Mouse (Mus musculus) gonadal fat pad, adult 2 months (tissue): ENCODE measurements around the gene Zfp367. TPM values are rescaled to one million over a fixed set of nuclear protein-coding genes. Genes with fewer than 3 reads are reported as not detected.

Experiments used
- DNase-seq: peaks from one replicate; pipeline ENCODE4 v3.0.0-alpha.2; 2012; ENCODE audit warnings: low read depth
- polyA plus RNA-seq: library from polyadenylated mRNA; depleted of rRNA; stranded (reverse); fragments of >200 nt; gene quantifications from 2 replicates; pipeline ENCODE4 v1.2.3, GENCODE M21; 2012

Zfp367 gene
- polyA plus RNA-seq, 1 experiment = 10.5 TPM

DNA sequence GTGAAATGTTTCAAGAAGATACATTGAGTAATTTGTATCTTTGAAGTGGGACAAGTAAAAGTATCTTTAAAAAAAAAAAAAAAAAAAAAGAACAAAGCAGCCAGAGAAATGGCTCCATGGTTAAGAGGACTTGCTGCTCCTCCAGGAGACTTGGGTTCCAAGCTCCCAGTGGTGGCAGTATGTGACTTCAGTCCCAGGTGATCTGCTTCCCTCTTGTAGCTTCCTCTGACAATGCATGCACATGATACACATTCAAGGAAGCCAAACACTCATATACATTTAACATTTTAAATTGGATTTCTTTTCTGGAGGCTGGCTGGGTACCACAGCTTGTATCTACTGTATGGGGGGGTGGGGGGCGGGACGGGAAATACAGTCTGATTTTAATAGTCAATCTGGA, 1.6 kb upstream of the Zfp367 start:
- no peak for DNase-seq

DNA sequence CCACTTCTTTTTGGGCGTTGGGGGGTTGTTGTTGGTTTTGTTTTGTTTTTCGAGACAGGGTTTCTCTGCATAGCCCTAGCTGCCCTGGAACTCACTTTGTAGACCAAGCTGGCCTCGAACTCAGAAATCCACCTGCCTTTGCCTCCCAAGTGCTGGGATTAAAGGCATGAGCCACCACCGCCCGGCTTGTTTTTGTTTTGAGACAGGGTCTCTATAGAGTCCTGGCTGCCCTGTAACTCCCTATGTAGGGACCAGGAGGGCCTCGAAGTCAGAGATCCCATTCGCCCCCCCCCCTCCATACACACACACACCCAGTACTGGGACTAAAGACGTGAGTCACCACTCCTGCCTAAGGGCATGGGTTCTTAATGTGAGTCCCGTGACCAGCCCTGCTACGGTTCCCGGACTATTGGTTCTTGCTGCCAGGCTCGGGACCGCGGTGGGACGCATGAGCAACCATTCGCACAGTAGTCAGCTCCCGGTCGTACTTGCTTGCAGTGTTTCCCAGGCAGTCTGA, 807 bp upstream of the Zfp367 start:
- DNase-seq = no peak

DNA sequence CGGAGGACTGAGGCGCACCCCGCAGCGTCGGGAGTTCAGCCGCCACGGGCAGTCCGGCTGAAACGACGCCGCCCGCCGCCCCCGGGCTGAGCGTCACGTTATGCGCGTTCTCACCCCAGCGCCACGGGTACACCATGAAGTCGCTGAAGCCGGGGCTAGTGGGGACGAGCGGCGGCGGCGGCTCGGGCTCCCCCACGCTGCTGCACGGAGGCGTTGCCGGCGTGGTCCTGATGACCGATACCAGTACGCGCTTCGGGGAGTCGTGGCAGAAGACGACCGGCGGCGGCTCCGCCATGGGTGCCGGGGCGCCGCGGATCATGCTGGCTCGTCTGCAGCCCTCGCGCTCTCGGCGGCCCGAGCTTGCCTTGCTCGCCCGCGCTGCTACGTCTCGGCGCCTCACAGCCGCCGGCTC, 325 bp downstream of the Zfp367 start:
- DNase-seq = no peak

DNA sequence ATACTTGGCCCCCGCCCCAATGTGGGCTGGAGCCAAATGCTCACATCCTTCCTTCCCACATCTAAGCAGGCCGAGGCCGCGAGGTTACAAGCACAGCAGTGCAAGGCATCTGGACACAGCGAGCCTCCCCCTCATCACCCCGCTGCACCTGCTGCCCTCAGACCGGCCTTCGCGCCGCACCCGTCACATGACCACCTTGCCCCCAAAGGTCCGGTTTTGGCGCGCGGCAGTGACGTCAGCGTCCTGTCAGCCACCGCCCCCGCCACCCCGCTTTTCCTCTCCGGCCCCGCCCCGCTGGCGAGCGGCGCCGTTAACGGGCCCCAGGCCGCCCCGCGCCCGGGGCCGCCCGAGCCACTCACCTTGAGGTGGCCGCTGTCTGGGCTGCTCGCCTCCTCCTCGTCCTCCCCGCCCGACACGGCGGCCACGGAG, 747 bp downstream of the Zfp367 start:
- DNase-seq = no peak

DNA sequence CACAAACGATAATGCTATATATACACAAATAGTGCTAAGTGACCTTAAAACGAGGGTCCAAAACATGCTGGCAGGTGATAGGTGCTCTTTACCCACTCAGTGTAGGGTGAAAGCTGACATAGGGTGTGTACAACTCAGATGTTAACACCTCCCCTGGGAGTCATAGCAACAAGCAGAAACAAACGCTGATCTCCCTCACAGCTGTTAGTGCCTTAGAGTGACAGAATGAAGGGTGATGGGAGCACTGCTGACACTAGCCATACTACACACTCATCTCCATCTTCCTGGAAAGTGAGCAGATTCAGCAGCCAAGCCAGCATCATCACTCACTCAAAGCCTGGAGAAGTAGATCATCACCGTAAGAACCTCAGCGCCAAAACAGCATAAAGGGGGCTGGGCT, 2.9 kb downstream of the Zfp367 start:
- no peak for DNase-seq

DNA sequence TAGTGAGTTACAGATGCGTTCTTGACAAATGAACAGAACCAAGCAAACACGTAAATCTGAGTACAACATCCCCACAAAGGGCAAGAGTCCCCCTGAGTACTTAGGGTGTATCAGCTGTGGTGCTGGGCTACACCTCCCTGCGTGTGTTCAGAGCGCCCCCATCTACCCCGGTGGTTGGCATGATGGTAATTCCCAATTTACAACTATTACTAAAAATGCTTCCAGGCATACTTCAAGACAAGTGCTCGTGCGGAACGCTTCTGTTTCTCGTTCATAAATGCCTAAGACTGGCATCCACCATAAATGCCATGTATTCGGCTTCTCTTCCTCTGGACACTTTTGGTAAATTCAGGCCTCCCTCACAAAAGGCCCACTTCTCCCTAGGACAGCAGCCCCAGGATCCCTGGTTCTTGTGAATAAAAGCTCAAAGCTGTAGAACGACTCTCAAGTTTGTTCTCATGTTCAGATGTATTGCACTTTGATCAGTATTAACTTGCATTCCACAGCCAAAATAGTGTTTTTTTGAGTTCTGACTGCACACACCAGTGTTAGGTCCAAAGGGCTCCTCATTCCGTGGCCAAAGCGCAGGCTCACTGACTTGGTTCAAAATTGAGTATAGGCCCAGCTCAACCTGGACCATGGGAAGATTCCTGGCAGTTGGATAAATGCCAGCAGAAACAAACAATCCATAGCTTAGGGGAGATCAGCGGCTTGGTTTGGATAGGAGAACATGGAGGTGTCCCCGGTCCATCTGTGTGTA, 23.2 kb downstream of the Zfp367 start:
- no peak for DNase-seq

DNA sequence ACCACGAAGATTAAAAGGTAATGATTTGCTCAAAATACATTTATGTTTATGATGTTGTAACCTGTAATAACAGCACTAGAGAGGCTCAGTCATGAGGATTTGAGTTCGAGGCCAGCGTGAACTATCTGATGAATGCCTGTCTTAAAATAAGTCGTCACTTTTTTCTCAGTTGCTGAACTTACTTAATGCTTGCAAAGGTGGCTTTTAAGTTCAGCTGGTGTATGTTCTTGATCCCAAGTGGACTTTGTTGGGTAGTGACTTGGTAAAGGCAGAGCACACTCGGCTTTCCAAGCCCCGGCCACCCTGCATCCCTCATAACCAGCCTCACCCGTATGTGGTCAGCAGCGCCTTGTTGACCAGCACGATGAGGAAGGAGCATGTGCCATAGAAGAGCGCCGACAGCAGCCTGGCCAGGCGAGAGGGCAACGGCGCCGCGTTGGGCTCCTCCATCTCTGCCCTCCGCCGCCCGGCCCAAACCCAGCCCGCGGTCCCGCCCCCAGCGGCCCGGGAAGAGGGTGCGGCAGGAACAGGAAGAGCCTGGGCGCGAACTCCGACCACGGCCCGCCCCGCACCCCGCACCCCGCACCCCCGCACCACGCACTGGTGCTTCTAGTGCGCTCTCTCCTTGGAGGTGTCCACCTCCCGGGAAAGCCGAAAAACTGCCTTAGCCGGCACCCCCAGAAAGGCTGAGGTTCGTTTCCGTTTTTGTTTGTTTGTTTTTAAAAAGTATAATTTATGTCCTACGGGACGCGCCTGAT, 24.0 kb downstream of the Zfp367 start, which contains the start of gene Slc35d2:
Slc35d2 (minus strand) TSS at position 511 of the 758 bp plus-strand sequence.
- no peak for DNase-seq

DNA sequence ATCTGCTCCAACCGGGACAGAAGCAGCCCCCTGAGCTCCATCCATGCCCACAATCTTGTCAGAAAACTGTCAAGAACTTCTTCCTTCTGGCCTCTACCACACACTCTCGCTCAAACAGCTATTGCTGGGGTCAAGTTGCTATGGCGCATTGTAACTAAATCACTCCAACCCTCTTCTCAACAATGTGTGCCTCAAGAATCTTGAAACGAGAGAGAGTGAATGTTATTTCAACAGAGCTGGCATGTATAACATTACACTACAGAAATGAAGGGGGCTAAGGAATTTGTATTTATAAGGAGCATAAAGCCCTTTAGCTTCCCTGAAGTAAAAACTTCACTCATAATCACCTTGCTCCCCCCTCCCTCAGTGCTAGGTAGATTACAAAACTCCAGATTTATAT, 26.7 kb downstream of the Zfp367 start:
- DNase-seq = no peak

DNA sequence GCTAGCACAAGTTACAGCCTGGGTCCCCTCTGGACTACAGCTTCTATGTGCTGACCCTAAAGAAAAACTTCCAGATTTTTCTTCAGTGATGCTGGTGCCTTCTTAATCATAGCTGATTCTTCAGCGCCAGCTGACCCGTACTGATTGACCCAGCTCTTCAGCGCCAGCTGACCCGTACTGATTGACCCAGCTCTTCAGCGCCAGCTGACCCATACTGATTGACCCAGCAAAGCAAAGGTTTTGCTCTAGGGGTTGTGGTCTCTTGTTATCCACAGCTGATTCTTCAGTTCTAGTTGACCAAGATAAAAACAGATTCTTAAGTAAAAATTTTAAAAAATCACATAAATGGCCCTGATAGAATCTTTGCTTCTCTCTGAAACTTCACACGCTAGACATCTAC, 28.1 kb downstream of the Zfp367 start:
- no peak for DNase-seq

DNA sequence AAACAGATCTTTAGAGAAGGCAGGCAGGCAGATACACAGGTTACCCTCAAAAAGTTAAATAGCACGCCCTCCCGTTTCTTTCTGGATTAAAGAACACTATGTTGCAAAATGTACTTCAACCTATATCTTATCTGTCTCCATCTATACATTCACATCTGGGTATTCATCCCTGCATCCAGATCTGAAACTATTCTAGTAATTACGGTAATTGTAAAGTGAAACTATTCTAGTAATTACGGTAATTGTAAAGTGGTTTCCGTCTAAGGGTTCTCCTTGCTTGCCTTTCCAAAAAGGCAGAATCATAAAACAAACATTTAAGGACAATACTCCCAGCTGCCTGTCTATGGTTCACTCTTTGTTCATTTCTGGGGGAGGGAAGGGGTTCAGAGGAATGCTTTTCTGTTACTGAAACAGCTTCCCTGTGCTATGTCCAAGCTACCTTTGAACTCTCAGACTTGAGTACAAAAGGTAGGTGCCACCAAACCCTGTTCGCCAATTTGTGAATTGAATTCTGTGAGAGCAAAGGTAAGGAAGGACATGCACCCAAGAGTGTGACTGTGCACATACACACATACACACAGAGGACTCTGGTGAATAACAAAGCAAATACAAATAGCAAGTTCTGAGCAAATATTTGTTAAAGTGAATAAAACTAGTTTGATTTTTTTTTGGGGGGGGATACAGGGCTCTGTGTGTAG, 29.4 kb downstream of the Zfp367 start:
- no peak for DNase-seq

DNA sequence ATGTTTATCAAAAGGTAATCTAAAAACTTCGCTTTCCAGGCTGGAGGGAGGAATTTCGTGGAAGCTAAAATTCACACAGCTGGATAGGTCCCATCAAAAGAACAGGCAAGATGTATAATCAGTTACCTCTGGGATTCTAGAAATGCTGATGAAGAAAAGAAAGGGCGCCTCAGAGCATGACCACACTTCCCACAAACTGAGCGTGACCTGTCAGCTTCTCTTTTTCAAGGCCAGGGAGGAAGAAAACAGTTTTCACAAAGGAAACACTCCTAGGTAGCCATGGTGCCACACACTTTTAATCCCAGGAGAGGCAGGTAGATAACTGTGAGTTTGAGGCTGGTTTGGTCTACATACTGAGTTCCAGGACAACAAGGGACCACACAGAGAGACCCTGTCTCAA, 32.2 kb downstream of the Zfp367 start:
- no peak for DNase-seq

DNA sequence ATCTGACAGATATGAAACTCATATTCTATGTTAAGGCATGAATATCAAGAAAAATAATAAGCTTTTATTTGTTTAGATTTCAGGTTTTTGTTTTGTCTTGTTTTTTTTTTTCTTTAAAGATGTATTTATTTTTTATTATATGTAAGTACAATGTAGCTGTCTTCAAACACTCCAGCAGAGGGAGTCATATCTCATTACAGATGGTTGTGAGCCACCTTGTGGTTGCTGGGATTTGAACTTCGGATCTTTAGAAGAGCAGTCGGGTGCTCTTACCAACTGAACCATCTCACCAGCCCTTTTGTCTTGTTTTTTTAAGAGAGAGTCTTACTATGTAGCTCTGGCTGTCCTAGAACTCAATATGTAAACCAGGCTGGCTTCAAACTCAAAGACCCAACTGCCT, 35.6 kb downstream of the Zfp367 start:
- DNase-seq = no peak

DNA sequence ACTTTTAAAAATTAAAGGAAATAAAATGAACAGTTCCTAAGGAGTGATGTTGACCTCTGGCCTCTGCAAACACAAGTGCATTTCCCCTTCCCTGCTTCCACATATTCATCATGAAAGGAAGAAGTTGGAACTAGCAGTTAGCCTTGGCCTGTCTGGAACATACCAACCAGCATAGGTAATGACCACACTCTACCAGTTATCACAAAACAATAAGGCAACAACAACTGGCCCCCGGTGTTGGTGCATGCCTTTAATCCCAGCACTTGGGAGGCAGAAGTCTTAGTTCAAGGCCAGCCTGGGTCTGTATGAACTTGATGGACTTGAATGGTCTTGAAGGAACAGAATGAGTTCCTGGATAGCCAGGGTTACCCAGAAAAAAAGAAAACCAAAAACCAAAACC, 42.6 kb downstream of the Zfp367 start:
- DNase-seq = no peak

DNA sequence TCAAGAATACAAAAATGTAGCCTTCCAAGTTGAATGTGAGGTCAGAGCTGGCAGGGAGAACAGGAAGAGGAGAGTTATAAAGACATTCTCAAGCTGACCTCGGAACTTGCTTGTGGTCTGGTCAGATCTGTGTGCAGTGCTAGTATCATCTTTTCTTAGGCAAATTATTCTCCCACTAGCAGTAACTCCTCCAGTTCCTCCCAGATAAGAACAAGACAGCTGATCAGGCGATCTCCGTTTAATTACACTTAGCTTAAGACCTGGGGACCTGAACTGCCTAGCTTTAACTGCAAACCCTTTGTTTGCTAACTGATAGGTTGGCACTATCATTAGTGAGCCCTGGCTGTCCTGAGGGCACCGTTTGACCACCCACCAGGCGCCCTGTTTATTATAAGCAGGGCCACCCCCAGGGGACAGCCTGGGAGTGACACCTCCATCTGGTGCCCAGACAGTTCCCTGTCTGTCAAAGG, 44.6 kb downstream of the Zfp367 start:
- DNase-seq = no peak

DNA sequence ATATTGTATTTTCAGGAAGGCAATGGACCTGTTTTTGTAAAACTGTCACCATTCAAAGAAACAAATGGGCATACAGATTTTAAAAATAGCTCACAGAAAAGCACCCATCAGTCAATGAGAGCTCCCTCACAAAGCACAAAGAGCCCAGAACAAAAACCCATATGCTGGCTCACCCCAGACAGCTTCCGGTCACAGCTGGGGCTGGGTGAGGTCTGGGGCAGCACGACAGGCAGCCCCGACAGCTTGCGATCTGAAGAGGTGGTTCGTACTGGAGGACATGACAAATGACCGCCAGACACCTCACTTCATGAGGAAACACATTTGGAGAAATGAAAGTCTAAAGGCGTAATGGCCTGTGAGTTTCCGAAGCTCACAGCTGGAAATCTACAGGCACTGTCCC, 45.5 kb downstream of the Zfp367 start:
- DNase-seq = no peak

DNA sequence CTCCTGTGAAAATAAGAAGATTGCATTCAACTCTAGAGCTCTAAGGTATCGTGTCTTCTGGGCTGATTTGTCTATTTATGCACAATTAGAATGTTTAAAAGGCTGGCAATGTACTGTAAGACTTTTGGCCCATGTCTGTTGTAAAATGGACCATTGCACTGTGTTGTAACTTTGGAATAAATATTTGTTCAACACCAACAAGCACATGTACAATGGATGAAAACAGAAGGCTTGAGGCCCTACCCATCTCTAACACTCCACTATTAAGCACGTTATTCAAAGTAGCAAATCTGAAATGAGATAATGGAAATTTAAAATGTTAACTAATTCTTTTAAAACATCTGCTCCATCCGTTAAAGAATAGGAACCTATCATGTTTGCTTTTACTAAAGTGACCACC, 45.9 kb downstream of the Zfp367 start:
- DNase-seq = no peak

DNA sequence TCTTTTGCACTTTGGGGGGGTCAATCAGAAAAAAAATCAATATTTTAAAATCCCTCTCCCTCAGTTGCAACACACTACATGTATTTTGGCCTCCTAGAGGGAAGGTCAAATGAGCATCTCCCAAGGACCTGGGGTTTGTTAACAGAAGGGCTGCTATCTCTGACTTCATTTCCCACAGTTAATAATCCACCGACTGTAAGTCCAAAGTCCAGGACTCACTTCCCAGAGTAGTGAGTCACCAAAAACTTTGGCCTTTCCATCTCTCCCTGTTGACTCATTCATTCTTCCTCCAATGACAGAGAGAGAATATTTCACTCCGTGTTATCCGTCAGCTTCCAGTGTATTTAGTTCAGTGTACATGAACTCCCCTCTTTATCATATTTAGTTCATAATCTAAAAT, 47.3 kb downstream of the Zfp367 start:
- no peak for DNase-seq

DNA sequence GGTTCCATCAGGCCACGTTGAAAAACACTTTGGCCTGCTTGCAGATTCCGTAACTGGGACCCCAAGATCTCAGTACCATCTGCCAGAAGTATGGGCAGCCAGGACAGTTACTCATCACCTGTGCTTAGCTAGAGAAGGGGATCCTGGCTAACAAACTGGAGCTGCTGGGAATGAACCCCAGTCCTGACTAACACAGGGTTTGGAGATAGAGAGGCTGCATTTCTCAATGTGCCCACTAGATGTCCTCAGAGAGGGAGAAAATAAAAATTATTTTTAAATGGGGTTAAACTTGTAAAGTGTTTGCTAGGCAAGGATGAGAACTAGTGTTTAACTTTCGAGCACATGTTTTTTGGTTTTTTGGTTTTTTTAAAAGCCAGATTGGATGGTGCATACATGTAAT, 52.8 kb downstream of the Zfp367 start:
- no peak for DNase-seq

DNA sequence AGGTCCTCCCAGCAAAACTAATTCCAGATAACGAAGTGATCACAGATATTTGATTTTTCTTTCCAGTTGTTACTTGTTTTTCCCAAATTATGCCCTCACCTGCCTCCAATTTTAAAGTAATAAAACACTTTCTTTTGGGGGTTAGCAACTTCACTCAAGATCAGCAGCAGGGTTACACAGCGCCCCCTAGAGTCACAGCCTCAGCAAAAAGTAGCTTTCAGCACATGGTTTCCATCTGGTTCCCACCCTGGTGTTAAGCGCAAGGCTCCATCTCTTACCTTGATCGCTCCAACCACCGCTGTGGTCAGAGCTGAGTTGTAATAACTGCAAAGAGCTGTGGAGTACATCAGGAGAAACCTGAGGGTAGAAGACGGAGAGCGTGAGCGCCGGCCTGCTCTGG, 54.0 kb downstream of the Zfp367 start:
- DNase-seq = no peak

DNA sequence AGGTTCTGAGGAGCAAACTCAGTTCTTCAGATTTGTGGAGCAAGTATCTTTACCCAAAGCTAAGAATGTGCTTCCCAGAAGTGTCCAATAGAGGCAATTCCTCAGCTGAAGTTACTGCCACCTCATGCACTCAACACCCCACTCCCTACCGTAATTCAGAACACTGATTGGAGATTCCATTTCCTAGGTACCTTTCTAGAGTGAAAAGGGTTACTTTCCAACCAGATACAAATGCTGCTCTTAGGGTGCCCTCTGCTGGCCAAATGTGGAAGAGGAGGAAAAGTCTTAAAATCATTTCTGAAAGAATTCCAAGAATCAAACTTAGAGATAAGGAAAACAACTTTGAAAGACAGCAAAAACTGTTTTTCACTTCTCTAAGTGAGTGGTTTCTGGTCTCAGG, 59.7 kb downstream of the Zfp367 start:
- DNase-seq = no peak

DNA sequence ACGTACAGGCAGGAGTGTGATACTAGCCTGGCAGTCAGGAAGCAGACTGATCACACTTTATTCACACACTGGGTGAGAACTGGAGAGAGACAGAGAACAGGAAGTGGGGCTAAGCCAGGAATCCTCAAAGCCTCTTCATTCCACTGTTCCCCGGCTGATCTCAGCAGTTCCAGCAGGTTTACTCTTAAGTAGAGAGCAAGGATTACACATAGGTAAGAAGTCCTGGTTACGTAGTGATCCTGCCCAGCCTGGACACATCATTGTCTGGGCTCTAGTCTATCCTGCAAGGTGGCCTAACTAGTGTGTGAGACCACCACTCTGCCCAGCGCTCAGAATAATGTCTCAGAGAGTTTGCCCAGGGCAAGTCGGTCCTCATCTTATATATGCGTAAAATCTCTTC, 60.2 kb downstream of the Zfp367 start:
- DNase-seq = no peak

DNA sequence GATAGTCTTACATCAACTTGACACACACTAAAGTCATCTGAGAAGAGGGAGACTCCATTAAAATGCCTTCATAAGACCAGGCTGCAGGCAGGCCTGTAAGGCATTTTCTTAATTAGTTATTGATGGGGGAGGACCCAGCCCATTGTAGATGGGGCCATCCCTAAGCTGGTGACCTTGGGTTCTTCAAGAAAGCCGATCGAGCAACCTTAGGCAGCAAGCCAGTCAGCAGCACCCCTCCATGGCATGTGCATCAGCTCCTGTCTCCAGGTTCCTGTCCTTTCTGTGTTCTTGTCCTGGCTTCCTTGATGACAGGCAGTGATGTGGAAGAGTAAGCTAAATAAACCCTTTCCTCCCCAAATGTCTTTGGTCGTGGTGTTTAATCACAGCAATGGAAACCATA, 60.9 kb downstream of the Zfp367 start:
- no peak for DNase-seq
